In genomic region chr9:5356801-5357200, GRCm38 (mm10) we compare ENCODE assay signal across 15 mouse cellular contexts. TPM values are rescaled to one million over a fixed set of nuclear protein-coding genes. Genes with fewer than 3 reads are reported as not detected.
DNase-seq lines count a peak whose midpoint lies in the region.
"Had no signal": no experiment of that assay in that cellular context is flagged by ENCODE, and none has a peak within 500 bp of the region (broad histone marks: within the 10 kb centered on the region; RNA-seq: fewer than 3 reads in every experiment).

No protein-coding gene starts in this region.

- DNase-seq in gastrocnemius, adult 18-20 months (ENCODE audit: low spot score): peak; percentile 24
- DNase-seq in gastrocnemius, postnatal 36 days: no peak
- peak; percentile 69 for DNase-seq in urinary bladder, postnatal 14 days (ENCODE audit: low spot score)
- DNase-seq in urinary bladder, postnatal 10 days (ENCODE audit: low spot score): no peak
- peak; percentile 67 for DNase-seq in adipocyte (ENCODE audit: low spot score)
- DNase-seq in kidney, adult 11 months: no peak
- no peak for DNase-seq in natural killer cell, adult 2 months (ENCODE audit: low spot score in 2 of 2)
- DNase-seq: cerebellum, adult 9-11 months; kidney, adult 8-10 months; kidney, postnatal 14 days; left cerebral cortex, postnatal 4 days; liver; lung, postnatal 14 days; retina, postnatal 1 day had no signal

- intact Hi-C loops in gastrocnemius, postnatal 36 days (cut with DNase I): no loop called here

RNA-seq across cellular contexts. Expression of gene Casp12, which starts 11.6 kb away (rescaled TPM):
- 1 to 10 TPM; 5.5 to 7.2 TPM for total RNA-seq in gastrocnemius, adult 18-20 months (2021)
- 10 to 100 TPM in 1 of 2 experiments, 1 to 10 TPM in 1; 5.9 to 14.3 TPM for total RNA-seq in gastrocnemius, postnatal 36 days (2021)
- total RNA-seq: megakaryocyte-erythroid progenitor cell, adult 5-6 weeks had no signal

RNA-seq across cellular contexts. Expression of gene Casp4, which starts 48.2 kb away (rescaled TPM):
- 1 to 10 TPM in 1 of 2 experiments, under 1 TPM in 1; 0.84 to 1.8 TPM for total RNA-seq in gastrocnemius, adult 18-20 months (2021)
- total RNA-seq in gastrocnemius, postnatal 36 days (2021): 1 to 10 TPM; 1.3 to 1.8 TPM

RNA-seq across cellular contexts. Expression of gene Casp1, which starts 58.5 kb away (rescaled TPM):
- under 1 TPM; 0.30 to 0.50 TPM for total RNA-seq in gastrocnemius, adult 18-20 months (2021)
- under 1 TPM; 0.18 to 0.39 TPM for total RNA-seq in gastrocnemius, postnatal 36 days (2021)

Comparison
In these comparisons a context has a peak if more than half of its experiments do, and no peak if none do; other contexts are left out.
1. DNase-seq: peak in gastrocnemius, adult 18-20 months (single experiment), urinary bladder, postnatal 14 days (single experiment) and adipocyte (single experiment); none in gastrocnemius, postnatal 36 days (0 of 2), urinary bladder, postnatal 10 days (single experiment), kidney, adult 11 months (single experiment) and natural killer cell, adult 2 months (0 of 2).